Mouse (Mus musculus): ENCODE measurements at regions not wholly inside any gene's neighbourhood (a gene's known extent, or its start where the extent isn't known, plus 50 kb on each side); places are given as distances from the start of the nearest gene placed in this dataset.

DNA sequence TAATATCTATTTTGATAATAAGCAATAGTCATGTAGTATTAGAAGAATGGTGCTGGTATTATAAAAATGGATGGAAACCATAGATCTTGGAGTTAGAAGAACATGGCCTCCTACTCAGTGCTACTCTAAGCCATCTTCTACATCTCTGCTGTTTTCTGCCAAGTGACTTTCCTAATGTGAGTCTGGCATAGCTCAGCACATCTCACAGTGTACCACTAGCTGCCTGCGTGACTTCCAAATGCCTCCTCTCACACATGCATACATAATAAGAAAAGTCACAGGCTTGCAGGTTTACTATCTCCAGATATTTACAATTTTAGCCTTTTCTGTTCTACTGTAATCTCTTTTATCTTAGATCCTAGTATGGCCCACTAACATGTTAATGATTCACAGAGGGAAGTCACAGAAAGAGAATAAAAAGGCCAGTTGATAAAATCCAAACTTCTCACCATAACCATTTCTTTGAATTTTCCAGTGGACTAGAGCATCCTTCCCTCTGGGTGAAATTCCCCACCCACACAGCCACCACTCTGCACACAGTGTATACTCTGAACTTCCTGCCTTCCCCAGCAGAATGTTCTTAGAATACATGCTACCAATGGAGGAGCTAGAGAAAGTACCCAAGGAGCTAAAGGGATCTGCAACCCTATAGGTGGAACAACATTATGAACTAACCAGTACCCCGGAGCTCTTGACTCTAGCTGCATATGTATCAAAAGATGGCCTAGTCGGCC, 717.5 kb upstream of the Igfbp3 start:
- Histone ChIP-seq H3K4me3 (no peak overlapping the region), H3K27ac (no peak overlapping the region)
- intact Hi-C loops (cut with DNase I): no loop called here
- DNase-seq: no peak
- TF ChIP-seq CTCF (IDR thresholded peaks at IDR 0.05): no peak

DNA sequence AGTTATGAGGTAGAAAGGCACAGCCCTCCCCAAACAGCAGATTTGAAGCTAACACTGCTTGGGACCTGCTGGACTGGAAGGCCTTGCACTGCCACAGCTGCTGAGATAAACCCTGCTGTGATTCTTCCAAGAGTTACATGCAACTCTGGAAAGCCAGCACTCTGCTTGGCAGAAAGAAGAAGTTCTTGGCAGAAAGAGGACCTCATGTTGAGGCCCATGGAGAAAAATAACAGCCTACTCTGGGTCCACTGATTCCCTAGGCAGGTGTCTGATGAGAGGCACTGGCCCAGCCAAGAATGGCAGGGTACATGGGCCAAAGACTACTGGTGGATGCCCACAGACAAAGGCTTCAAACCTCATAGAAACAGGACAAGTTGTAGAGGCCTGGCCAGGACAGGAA, 714.0 kb upstream of the Igfbp3 start:
- no peak for DNase-seq

DNA sequence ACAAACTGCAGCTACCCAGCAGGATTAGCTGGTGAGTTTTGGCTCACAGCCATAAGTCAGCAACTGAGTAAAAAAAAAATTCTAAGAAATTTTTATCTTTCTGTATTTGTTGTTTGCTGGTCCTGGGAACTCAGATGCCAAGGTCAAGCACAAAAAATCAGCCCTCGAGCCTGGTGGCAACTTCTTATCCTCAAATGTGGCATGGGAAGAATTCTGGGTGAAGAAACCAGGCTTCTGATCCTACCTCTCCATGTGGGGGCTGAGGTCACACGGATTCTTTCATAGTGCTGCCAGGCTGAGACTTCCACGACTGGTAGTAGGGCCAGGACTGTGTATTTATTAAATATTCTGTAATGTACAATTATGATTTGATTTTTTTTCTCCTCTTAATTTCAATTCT, 698.3 kb upstream of the Igfbp3 start:
- Histone ChIP-seq H3K4me3 (no peak overlapping the region), H3K27ac (no peak overlapping the region)
- intact Hi-C loops (cut with DNase I): no loop called here
- DNase-seq: no peak
- no peak for TF ChIP-seq CTCF (IDR thresholded peaks at IDR 0.05)

More for the DNA sequence above, 714.0 kb upstream of the Igfbp3 start:
- TF ChIP-seq CTCF (IDR thresholded peaks at IDR 0.05): no peak
- intact Hi-C loops (cut with DNase I): no loop called here
- Histone ChIP-seq H3K27ac (no peak overlapping the region), H3K4me3 (no peak overlapping the region)

DNA sequence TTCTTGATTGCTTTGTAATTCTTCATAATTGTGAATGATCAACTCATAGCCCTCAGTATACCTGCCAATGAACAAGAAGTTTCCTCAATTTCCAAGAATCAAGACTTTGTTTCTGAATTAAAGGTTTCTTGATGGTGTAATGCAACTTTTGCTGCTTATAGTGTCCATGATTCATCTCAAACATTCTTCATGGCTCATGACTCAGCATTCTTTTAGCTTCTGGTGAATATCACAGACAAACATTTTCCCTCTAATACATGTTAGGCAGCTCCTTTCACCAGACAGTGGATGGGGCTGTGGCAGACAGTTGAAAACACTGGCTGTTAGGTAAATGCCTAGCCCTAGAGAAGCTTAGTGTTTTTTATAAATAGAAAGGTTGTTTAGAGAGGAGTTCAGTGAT, 686.5 kb upstream of the Igfbp3 start:
- intact Hi-C loops (cut with DNase I): no loop called here
- H3K27ac ChIP-seq: no peak overlapping the region
- DNase-seq: no peak

DNA sequence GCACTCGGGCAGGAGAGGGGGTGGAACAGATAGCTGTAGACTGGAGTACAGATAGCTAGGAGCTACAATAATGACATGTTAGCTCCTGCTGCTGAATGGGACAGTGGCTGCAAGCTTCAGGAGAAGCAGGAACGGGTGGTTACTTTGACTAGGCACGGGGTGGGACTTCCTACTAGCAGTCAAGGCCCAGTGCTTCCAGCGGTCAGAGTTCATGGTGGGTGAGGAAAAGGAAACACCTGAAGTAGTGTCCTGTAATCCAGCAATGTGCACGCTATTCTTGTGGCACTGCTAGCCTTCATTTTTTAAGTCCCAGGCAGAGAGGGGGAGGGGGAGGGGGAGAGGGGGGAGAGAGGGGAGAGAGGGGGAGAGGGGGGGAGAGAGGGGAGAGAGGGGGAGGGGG, 684.5 kb upstream of the Igfbp3 start:
- DNase-seq: no peak
- Histone ChIP-seq H3K4me3 (no peak overlapping the region), H3K27ac (no peak overlapping the region)
- TF ChIP-seq CTCF (IDR thresholded peaks at IDR 0.05): no peak
- intact Hi-C loops (cut with DNase I): no loop called here

More for the DNA sequence above, 686.5 kb upstream of the Igfbp3 start:
- H3K4me3 ChIP-seq: no peak overlapping the region
- no peak for TF ChIP-seq CTCF (IDR thresholded peaks at IDR 0.05)

GRCm38 (mm10) chr11:7880506-7880905, 666.8 kb upstream of the Igfbp3 start:
- Histone ChIP-seq H3K27ac (no peak overlapping the region), H3K4me3 (no peak overlapping the region)
- intact Hi-C loops (cut with DNase I): no loop called here
- DNase-seq: no peak
- no peak for TF ChIP-seq CTCF (IDR thresholded peaks at IDR 0.05)

DNA sequence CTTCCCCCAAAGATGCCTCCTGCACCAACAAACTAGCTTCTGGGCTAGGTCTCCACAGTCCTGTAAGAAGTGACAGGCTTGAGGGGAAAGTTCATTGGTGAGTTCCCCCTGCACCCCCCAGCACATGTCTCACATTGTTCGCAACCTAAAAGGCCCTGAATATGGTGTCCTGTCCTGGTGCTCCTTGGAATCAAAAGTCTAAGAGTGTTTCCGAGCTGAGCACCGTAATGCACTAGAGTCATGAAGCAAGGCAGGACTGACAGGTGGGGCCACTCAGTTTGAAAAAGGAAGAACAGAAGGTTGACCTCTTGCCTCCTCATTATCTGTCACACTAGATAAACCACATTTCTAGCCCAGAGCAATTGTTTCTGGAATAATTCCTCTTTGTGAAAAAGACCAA, 650.4 kb upstream of the Igfbp3 start:
- intact Hi-C loops (cut with DNase I): no loop called here
- H3K27ac ChIP-seq: no peak overlapping the region
- TF ChIP-seq CTCF (IDR thresholded peaks at IDR 0.05): no peak

GRCm38 (mm10) chr11:7863711-7864110, 650.0 kb upstream of the Igfbp3 start:
- no peak overlapping the region for H3K4me3 ChIP-seq
- no peak for DNase-seq
- intact Hi-C loops (cut with DNase I): no loop called here
- H3K27ac ChIP-seq: no peak overlapping the region
- TF ChIP-seq CTCF (IDR thresholded peaks at IDR 0.05): no peak

More for the DNA sequence above, 650.4 kb upstream of the Igfbp3 start:
- no peak overlapping the region for H3K4me3 ChIP-seq
- no peak for DNase-seq

DNA sequence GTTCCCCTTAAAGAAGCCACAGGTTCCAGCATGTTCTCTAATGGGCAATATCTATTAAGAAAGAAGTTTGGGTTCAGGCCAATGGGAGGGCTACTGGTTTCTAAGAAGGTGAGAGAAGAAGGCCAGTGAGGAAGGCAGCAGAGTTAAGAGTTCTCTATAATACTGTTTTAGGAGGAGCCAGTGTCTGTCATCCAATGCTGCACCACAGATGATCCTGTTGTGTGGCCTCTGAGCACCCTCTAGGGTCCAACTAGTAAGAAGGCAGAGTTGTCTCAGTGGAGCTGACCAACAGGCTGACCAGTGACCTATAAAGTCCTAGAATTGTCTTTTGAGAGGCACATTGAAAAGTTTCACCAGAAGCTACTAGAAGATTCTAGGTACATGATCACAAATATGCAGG, 648.8 kb upstream of the Igfbp3 start:
- DNase-seq: peak; percentile 17
- Histone ChIP-seq H3K4me3 (no peak overlapping the region), H3K27ac (no peak overlapping the region)
- TF ChIP-seq CTCF (IDR thresholded peaks at IDR 0.05): peak; percentile 46
- intact Hi-C loops (cut with DNase I): no loop called here

- Histone ChIP-seq H3K27ac (no peak overlapping the region), H3K4me3 (no peak overlapping the region)
- intact Hi-C loops (cut with DNase I): no loop called here
- DNase-seq: no peak
- no peak for TF ChIP-seq CTCF (IDR thresholded peaks at IDR 0.05)
Observed at GRCm38 (mm10) chr11:7852612-7853011, 638.9 kb upstream of the Igfbp3 start.

DNA sequence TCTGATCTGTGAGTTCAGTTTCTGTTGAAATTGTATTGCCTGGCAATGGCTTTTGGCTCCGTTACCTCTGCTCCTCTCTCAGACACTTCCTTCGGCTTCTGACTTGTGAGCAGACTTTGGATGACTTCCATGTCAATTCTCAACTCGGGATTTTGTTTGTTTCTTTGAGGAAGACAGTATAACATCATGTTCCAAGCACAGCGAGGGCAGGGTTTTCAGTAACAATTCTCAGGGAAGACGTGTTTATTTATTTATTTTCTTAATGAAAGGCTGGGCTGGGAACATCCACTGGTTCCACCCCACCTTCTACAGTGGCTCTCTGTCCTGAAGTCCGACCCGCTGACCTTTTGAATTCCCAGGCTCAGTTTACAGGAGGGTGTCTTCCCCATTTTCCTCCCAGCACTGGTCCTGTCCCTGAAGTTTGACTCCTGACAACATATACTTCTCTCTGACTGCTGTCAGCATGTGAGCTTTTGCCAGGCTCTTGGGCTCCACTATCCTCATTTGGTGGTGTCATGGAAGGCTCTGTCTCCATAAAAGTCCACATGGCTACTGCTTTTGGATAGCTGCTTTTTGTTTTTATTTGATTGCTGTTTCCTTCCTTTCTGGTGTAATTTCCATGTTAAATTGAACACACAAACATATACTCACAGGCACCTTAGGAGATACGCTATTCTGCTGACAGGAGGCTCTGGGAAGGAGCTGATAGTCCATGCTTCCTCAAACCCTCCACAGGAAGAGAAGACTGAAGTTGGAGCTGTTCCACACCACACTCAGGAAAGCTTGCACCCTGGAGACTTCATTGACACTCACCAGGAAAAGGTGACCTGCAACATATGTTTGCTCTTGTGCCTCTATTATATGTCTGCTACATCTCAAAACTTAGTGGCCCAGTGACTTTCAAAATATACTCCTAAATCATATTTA, 624.9 kb upstream of the Igfbp3 start:
- H3K27ac ChIP-seq: peak overlapping the region; percentile 71
- intact Hi-C loops (cut with DNase I): no loop called here
- no peak overlapping the region for H3K4me3 ChIP-seq
- peak; percentile 17 for DNase-seq
- no peak for TF ChIP-seq CTCF (IDR thresholded peaks at IDR 0.05)

GRCm38 (mm10) chr11:7837486-7837885, 623.8 kb upstream of the Igfbp3 start:
- no peak for DNase-seq
- intact Hi-C loops (cut with DNase I): no loop called here
- no peak overlapping the region for H3K4me3 ChIP-seq
- no peak overlapping the region for H3K27ac ChIP-seq
- TF ChIP-seq CTCF (IDR thresholded peaks at IDR 0.05): no peak

DNA sequence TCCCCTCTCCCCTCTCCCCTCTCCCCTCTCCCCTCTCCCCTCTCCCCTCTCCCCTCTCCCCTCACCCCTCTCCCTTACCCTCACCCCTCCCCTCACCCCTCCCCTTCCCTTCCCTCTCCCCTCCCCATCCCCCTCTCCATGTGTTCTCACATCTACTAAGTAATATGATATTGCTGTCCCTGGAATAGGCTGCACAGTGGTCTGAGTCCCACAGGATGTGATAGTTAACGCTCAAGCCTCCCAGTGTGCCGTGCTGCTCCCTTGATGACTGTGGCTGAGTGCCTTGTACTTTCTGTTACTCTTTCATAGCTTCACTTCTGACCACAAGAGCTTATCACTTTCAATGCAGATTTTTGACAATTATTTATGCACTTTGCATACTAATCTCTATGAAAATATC, 620.4 kb upstream of the Igfbp3 start:
- no peak overlapping the region for H3K27ac ChIP-seq
- DNase-seq: no peak
- no peak overlapping the region for H3K4me3 ChIP-seq
- TF ChIP-seq CTCF (IDR thresholded peaks at IDR 0.05): no peak
- intact Hi-C loops (cut with DNase I): no loop called here
